Mouse (Mus musculus): ENCODE data around the gene Ptprn.
A peak's percentile ranks its signal among the peaks of the same experiment; 100 is the strongest.

Ptprn gene

GRCm38 (mm10) chr1:75222926-75223325, 41.4 kb downstream of the Ptprn start:
- DNase-seq (ENCODE audit: low read depth): no peak

DNA sequence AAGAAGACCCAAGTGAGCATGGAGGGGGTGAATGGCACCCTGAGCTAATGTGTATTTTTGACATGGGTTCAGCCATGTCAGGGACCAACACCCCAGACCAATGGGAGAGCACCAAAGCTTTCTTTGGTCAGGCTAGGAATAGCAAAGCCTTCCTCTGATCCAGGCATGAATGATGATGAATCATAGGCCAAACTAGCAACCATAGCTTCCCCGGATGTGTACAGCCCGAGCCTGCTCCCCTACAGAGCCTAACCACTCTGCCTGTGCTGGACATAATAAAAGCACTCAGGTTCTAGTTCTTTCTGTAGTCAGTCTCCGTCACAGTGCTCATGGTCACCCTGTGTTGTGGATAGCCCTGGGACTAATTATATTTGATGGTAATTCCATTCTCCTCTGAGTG, 42.8 kb downstream of the Ptprn start:
- DNase-seq (ENCODE audit: low read depth): no peak

GRCm38 (mm10) chr1:75219531-75219930, 44.8 kb downstream of the Ptprn start, which contains the start of gene Tuba4a:
Gene Tuba4a (minus strand): TSS chr1:75219865.
- DNase-seq (ENCODE audit: low read depth): no peak

DNA sequence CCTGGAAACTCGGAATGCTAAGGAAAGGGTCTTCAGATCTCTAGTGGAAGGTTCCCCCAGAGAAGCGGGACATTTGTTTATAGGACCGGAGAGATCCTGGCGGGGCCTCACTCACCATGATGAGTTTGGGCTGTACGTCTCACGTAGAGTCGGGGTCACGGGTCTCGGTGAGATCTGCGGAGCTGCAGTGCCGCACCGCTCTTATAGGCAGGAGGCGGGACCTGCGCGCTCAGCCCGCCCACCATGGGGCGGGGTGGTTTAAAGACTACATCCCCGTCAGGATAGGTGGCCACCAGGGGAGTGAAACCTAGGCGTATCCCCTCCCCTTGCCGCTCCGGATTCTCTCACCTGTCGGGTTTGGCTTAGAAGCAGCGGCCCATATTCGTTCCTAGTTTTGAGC, 45.2 kb downstream of the Ptprn start:
- peak; percentile 66 for DNase-seq (ENCODE audit: low read depth)

- DNase-seq (ENCODE audit: low read depth): no peak
Measured at GRCm38 (mm10) chr1:75218227-75219001, 45.9 kb downstream of the Ptprn start.

GRCm38 (mm10) chr1:75217893-75218226, 46.4 kb downstream of the Ptprn start:
- no peak for DNase-seq (ENCODE audit: low read depth)

DNA sequence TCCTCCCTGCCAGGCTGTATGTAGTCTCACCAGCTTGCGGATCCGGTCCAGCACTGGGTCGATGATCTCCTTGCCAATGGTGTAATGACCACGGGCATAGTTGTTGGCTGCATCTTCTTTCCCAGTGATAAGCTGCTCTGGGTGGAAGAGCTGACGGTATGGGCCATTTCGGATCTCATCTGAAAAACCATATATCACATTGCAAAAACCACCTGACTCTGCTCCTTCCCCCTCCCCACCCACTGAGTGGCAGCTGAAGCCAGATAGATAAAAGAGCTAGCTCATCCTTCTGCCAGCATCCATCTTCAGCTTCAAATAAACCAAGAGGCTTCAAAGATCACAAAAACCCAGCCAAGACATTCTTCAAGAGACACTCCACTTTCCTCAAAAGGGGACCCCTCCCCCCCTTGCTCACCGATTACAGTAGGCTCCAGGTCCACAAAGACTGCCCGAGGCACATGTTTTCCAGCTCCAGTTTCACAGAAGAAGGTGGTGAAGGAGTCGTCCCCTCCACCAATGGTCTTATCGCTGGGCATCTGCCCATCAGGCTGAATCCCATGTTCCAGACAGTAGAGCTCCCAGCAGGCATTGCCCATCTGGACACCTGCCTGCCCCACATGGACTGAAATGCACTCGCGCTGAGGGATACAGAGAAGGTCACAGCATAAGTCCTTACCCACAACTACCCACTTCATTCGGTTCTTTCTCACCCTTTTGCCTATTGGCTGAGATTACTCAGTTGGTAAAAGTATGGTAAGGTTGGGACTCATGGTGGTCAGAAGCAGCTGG, 47.3 kb downstream of the Ptprn start:
- DNase-seq (ENCODE audit: low read depth): no peak

GRCm38 (mm10) chr1:75215785-75216184, 48.5 kb downstream of the Ptprn start:
- no peak for DNase-seq (ENCODE audit: low read depth)

DNA sequence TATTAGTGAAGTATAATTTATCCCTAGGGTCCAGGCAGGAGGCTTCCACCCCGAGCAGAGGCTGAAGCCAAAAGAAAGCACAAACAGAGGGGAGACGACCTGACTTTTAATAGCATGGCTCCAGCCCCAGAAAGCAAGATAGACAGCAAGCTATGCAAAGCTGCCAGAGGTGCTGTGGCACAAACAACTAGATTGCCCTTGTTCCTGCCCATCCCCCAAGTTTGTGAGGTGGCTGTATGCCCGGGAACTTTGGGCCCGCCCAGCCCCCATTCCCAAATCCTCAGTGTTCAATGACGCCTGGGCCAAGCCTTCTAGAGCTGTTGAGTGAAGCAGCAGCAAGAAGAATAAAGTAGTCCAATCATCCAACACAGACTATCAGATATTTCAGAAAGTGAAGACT, 49.4 kb downstream of the Ptprn start:
- no peak for DNase-seq (ENCODE audit: low read depth)

GRCm38 (mm10) chr1:75214442-75214841, 49.9 kb downstream of the Ptprn start:
- no peak for DNase-seq (ENCODE audit: low read depth)

DNA sequence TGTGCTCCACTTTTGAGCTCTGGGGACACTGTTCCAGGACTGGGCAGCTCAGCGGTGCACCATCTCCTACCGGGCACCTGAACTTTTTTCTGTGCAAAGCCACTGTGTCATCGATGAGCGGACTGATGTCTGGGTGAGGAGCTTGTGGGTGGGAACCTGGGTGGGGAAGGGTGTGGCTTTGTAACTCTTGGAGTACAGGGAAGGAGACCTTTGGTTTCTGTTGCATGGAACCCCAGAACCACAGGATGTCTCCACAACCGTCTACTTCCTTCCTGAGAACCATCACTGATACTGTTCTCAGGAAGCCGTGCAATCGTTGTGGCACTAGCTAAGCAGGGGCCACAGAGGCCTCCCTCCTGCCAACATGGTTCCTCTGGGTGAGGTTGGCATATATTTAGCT, 51.2 kb downstream of the Ptprn start:
- no peak for DNase-seq (ENCODE audit: low read depth)

- no peak for DNase-seq (ENCODE audit: low read depth)
Measured at GRCm38 (mm10) chr1:75212542-75212941, 51.8 kb downstream of the Ptprn start.

GRCm38 (mm10) chr1:75211141-75211708, 53.1 kb downstream of the Ptprn start:
- no peak for DNase-seq (ENCODE audit: low read depth)

- peak; percentile 87 for DNase-seq (ENCODE audit: low read depth)
Measured at GRCm38 (mm10) chr1:75210136-75211087, 53.9 kb downstream of the Ptprn start, which contains the start of the genes Glb1l and Stk16. Gene Glb1l (minus strand): TSS chr1:75210813. Gene Stk16 (plus strand): TSS chr1:75210838.

DNA sequence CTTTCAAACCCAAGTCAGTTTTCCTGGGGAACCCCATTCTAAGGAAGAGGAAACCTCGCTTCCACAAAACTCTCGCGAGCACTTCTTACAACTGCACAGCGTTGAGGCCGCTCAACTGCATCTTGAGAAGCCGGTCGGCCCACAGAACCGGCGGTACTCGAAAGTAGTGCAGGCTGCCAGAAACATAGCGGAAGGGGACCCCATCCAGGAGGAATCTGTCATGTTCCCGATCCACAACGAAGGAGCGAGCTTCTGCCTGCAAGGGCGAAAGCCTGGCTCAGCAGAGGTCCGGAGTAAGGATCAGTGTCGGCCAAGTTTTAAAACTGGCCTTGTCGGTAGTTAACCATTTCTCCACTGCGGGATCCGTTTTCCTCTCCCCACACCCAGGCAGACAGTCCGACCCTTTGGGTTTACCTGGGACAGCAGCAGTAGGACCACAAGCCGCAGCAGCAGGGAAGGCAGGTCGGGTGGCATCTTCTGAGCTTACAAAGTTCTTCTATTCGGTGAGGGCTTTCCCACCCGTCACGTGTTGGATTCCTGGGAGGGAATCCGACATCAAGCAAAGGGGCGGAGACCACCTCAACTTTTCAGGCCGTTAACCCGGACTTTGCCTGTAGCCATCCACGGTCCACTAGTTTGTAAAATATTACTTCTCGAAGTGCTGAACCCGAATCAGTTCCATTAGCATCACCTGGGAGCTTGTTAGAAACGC, 55.2 kb downstream of the Ptprn start:
- DNase-seq (ENCODE audit: low read depth): no peak

- DNase-seq (ENCODE audit: low read depth): no peak
Measured at GRCm38 (mm10) chr1:75201236-75201635, 63.1 kb downstream of the Ptprn start.
